Mouse (Mus musculus): ENCODE measurements around the gene Zfp423. TPM values are rescaled to one million over a fixed set of nuclear protein-coding genes. Genes with fewer than 3 reads are reported as not detected.
A peak's percentile ranks its signal among the peaks of the same experiment; 100 is the strongest.

Gene Zfp423
- 10 to 100 TPM in 3 of 4 experiments, 1 to 10 TPM in 1; 8.4 to 14.8 (median 13.9) TPM for total RNA-seq (2022)

GRCm38 (mm10) chr8:87959320-87959920 lies at the start of gene Zfp423:
Gene Zfp423, minus strand, starts transcription at chr8:87959595.
- no peak for DNase-seq (ENCODE audit: low spot score in 2 of 2)

- DNase-seq (ENCODE audit: low spot score in 2 of 2) = no peak
Measured at GRCm38 (mm10) chr8:88006811-88007210, 47.4 kb upstream of the Zfp423 start.

GRCm38 (mm10) chr8:87984778-87985177 lies 25.4 kb upstream of the Zfp423 start:
- no peak for DNase-seq (ENCODE audit: low spot score in 2 of 2)

DNA sequence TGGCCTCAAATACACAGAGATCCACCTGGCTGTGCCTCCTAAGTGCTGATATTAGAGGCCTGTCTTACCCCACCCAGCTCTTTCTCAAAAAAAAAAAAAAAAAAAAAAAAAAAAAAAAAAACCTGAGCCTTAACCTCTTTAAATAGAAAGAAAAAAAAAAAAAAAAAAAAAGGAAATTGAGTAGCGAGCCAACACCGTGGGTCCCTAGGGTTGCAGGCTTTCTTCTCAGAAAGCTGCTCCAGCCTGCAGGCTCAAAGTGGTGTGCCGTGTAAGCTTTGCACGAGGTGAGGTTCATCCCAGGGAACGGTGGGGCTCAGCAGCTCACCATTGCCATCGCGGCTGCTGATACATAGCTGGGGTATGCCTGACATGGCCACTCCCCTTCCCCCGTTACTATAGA lies 24.6 kb upstream of the Zfp423 start:
- DNase-seq (ENCODE audit: low spot score in 2 of 2) = no peak

DNA sequence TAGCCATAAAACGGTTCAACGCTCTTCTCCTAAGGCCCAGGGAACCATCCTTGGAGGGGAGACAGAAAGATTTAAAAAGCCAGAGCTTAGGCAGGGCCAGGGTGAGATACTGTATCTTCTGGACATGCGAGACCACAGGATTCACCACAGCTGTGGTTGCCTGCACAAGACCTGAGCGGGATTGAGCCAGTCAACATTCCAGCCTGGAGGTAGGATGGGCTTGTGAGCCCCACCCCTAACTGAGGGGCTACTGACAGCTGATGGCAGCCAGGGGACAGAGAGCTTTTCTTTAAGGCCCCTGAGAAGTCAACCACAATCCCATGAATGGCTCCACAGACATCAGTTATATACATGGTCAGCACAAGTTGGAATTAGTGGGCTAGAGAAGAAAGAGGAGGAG lies 23.5 kb upstream of the Zfp423 start:
- no peak for DNase-seq (ENCODE audit: low spot score in 2 of 2)

DNA sequence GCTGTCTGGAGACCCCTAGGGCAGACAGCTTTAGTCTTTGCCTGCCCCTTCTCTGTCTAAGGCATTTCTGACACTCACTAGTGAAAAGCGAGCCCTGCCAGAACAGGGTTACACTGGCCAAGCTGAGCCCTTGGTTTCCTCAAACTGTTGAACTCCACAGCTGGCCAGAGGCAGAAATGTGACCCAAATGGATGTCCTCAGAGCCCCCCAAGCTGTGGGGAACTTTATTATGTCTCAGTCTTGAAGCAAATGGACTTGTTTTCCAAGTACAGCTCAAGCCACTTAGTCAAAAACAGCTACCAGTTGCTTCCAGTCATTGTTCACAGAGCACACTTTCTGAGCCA lies 16.0 kb upstream of the Zfp423 start:
- DNase-seq (ENCODE audit: low spot score in 2 of 2) = no peak

DNA sequence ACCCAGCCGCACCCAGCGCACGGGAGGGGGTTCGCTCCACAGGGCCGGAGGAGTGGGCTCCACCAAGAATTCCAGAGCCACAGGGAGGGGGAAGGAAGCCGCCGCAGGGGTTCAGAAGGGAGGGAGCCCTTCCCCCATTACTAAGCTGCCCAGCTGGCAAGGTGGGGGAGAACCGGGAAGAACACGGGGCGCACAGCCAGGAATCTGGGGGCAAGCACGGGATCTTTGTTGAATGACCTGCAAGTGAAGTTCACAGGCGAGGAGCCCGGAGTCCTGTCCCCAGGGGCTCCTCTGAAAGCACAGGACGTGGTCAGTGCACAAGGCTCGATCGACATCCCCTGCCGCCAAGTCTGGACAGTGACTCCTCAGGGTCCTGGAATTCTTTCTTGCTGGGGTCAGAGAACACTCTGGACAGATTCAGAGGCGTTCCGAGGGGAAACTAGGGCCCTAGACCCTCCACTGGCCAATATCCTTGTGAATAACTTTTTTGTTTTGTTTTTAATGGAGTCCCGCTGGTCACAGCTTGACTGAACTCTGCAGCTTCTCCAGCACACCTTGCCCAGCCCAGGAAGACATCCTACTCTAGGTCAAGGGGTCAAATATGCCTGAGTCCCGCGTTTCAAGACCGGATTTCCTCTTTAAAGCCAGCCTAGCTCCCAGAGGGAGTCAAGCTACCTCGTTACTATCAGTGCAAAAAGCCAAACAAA lies 15.5 kb upstream of the Zfp423 start:
- peak in 1 of 2 experiments; percentile 40 for DNase-seq (ENCODE audit: low spot score in 2 of 2)

DNA sequence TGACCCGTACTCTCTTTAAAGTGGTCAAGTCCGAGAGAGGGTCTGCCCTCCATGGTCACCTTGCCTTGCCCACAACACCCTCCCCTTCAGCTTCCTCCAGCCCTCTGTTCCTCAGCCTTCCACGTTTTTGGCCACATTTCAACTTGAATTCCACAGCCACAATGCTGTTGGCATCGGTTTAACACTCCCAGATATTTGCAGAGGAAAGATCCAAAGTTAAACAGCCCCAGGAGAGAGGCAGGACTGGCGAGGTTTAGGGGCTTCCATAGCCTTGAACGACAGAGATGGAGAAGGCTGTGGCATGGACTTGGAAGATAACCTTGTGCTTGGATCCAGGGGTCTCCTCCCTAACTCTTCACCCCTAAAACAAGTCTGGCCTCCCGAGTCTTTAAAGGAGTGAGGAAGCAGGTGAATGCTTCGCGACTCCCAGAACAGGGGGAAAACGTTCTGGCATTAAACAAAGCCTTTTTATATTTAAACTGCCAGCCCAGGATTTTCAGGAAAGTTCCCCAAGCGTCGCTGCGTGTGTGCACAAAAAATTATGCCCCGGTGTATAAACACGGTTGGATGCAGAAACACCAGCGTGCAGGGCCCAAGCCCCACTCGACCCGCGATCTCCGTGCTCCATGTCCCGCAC lies 14.8 kb upstream of the Zfp423 start:
- DNase-seq (ENCODE audit: low spot score in 2 of 2) = no peak

- DNase-seq (ENCODE audit: low spot score in 2 of 2) = no peak
Measured at GRCm38 (mm10) chr8:87967866-87968620, 8.6 kb upstream of the Zfp423 start.

- no peak for DNase-seq (ENCODE audit: low spot score in 2 of 2)
Measured at GRCm38 (mm10) chr8:87967057-87967820, 7.8 kb upstream of the Zfp423 start.

- DNase-seq (ENCODE audit: low spot score in 2 of 2) = no peak
Measured at GRCm38 (mm10) chr8:87962514-87963225, 3.3 kb upstream of the Zfp423 start.

DNA sequence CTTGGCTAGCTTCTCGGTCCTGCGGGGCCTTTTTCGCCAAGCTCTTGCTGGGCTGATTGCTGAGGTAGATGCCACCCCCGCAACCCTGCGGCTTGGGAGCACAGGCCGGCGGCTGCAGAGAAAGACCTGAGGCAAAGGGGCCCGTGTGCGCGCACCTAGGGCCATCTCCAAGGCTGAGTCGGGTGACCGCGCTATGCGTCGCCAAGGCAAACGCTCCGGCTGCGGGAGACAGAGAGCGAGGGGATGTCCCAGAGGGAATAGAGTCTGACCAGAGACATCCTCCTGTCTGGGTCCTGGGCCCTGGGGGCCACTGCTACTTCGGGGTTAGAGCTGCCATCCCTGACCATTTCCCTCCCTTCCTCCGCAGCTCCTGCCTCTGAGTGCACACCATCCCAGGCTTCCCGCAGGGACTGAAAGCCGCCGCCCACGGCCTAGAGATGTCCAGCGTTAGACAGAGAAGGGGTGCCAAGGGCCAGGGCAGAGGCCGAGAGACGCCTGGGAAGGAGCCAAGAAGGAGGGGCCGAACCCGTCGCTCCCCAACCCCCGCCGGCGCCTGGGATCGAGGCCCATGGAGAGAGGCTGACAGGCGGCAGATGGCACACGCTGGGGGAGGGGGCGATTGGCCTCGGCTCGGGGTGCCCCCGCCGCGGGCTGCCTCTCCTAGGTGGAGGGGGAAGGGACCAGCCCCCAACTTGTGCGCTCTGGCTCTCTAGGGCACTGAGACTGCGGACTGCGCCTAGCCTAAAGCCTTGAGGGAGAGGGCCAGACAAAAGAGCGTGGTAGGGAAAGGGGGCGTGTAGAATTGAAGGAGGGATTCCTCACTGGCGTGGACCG lies 2.5 kb upstream of the Zfp423 start:
- DNase-seq (ENCODE audit: low spot score in 2 of 2) = peak; percentile 46 to 55

GRCm38 (mm10) chr8:87961108-87961507 lies 1.7 kb upstream of the Zfp423 start:
- peak; percentile 39 to 53 for DNase-seq (ENCODE audit: low spot score in 2 of 2)

- peak; percentile 62 to 73 for DNase-seq (ENCODE audit: low spot score in 2 of 2)
Measured at GRCm38 (mm10) chr8:87960061-87960749, 810 bp upstream of the Zfp423 start.

DNA sequence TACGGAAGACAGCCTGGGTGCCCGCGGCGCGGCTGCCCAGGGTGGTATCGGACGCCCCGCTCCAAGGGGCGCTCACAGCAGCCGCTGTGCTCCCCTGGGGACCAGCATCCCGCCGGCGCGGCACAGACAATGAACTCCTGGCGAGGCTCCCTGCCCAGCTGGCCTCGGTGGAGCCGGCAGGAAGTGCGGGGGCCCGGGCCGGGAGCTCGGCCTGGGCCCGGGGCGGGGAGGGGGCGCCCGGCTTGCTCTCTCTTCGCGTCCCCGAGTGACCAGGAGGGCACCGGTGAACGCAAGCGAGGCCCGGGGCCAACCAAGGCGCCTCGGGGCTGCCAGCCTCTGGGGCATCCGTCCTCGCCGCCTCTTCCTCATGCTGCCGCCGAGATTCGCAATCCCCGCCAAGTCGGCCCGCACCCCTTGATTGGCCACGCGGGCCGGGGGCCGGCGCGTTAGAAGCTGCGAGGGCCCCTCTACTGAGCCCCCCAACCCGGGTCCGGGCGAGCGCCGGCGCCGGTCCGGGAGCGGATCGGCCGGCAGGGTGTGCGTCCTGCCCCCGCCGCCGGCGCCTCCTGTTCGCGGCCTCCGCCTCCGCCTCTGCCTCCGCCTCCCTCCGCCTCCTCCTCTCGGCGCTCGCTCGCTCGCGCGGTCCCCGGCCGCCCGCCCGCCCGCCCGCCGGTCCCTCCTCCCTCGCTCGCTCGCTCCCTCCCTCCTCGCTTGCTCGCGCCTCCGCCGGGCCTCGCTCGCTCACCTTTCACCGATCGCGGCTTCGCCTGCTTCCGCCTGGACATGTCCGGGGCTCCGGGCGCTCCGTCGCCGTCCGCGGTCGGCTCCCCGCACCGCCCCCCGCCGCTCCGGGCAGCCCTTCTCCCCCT lies 710 bp downstream of the Zfp423 start:
- peak; percentile 50 to 52 for DNase-seq (ENCODE audit: low spot score in 2 of 2)

- DNase-seq (ENCODE audit: low spot score in 2 of 2) = peak in 1 of 2 experiments; percentile 25
Measured at GRCm38 (mm10) chr8:87957871-87958450, 1.4 kb downstream of the Zfp423 start.

GRCm38 (mm10) chr8:87956001-87956400 lies 3.4 kb downstream of the Zfp423 start:
- no peak for DNase-seq (ENCODE audit: low spot score in 2 of 2)

- DNase-seq (ENCODE audit: low spot score in 2 of 2) = no peak
Measured at GRCm38 (mm10) chr8:87953473-87953872, 5.9 kb downstream of the Zfp423 start.
